Mouse (Mus musculus): Measurements from ENCODE around the gene Chrng. TPM values are rescaled to one million over a fixed set of nuclear protein-coding genes. Genes with fewer than 3 reads are reported as not detected.

Gene Chrng
- total RNA-seq, 2 experiments from 2014 or later = not detected

GRCm38 (mm10) chr1:87197296-87197695 is 7.2 kb upstream of the Chrng start:
- DNase-seq (ENCODE audit: low spot score in 2 of 2) = no peak
- intact Hi-C loops (cut with DNase I) = no loop called here

GRCm38 (mm10) chr1:87198119-87199065 is 6.1 kb upstream of the Chrng start:
- DNase-seq (ENCODE audit: low spot score in 2 of 2) = no peak

GRCm38 (mm10) chr1:87200811-87201210 is 3.6 kb upstream of the Chrng start:
- intact Hi-C loops (cut with DNase I) = no loop called here
- DNase-seq (ENCODE audit: low spot score in 2 of 2) = no peak

More at GRCm38 (mm10) chr1:87198119-87199065, 6.1 kb upstream of the Chrng start:
- intact Hi-C loops (cut with DNase I) = no loop called here

- DNase-seq (ENCODE audit: low spot score in 2 of 2) = no peak
- intact Hi-C loops (cut with DNase I) = no loop called here
These were observed 2.6 kb upstream of the Chrng start for GRCm38 (mm10) chr1:87201848-87202247.

GRCm38 (mm10) chr1:87203779-87204178 is 678 bp upstream of the Chrng start:
- DNase-seq (ENCODE audit: low spot score in 2 of 2) = no peak
- intact Hi-C loops (cut with DNase I) = no loop called here

GRCm38 (mm10) chr1:87205038-87205437 is 581 bp downstream of the Chrng start:
- intact Hi-C loops (cut with DNase I) = no loop called here
- no peak for DNase-seq (ENCODE audit: low spot score in 2 of 2)

GRCm38 (mm10) chr1:87205502-87205901 is 1.0 kb downstream of the Chrng start:
- DNase-seq (ENCODE audit: low spot score in 2 of 2) = no peak
- intact Hi-C loops (cut with DNase I) = no loop called here

- intact Hi-C loops (cut with DNase I) = no loop called here
These were observed 1.9 kb downstream of the Chrng start for GRCm38 (mm10) chr1:87206339-87206738.

GRCm38 (mm10) chr1:87211431-87211830 is 7.0 kb downstream of the Chrng start:
- intact Hi-C loops (cut with DNase I) = no loop called here
- DNase-seq (ENCODE audit: low spot score in 2 of 2) = no peak

More at GRCm38 (mm10) chr1:87206339-87206738, 1.9 kb downstream of the Chrng start:
- DNase-seq (ENCODE audit: low spot score in 2 of 2) = no peak

GRCm38 (mm10) chr1:87213735-87214704 is 9.6 kb downstream of the Chrng start, which contains the start of gene Eif4e2:
Gene Eif4e2, plus strand, starts transcription at chr1:87213914.
- peak; percentile 89 to 91 for DNase-seq (ENCODE audit: low spot score in 2 of 2)
- intact Hi-C loops (cut with DNase I) = no loop called here

GRCm38 (mm10) chr1:87214748-87215147 is 10.3 kb downstream of the Chrng start:
- DNase-seq (ENCODE audit: low spot score in 2 of 2) = no peak
- intact Hi-C loops (cut with DNase I) = no loop called here

- intact Hi-C loops (cut with DNase I) = no loop called here
- DNase-seq (ENCODE audit: low spot score in 2 of 2) = no peak
These were observed 13.5 kb downstream of the Chrng start for GRCm38 (mm10) chr1:87217938-87218337.

GRCm38 (mm10) chr1:87225739-87226138 is 21.3 kb downstream of the Chrng start:
- no peak for DNase-seq (ENCODE audit: low spot score in 2 of 2)

GRCm38 (mm10) chr1:87226409-87227159 is 22.1 kb downstream of the Chrng start:
- intact Hi-C loops (cut with DNase I) = no loop called here
- no peak for DNase-seq (ENCODE audit: low spot score in 2 of 2)

More at GRCm38 (mm10) chr1:87225739-87226138, 21.3 kb downstream of the Chrng start:
- intact Hi-C loops (cut with DNase I) = no loop called here

GRCm38 (mm10) chr1:87227160-87227550 is 22.7 kb downstream of the Chrng start:
- intact Hi-C loops (cut with DNase I) = no loop called here
- DNase-seq (ENCODE audit: low spot score in 2 of 2) = no peak

- intact Hi-C loops (cut with DNase I) = no loop called here
- no peak for DNase-seq (ENCODE audit: low spot score in 2 of 2)
These were observed 26.1 kb downstream of the Chrng start for GRCm38 (mm10) chr1:87230606-87231005.

GRCm38 (mm10) chr1:87232197-87232596 is 27.7 kb downstream of the Chrng start:
- intact Hi-C loops (cut with DNase I) = no loop called here
- DNase-seq (ENCODE audit: low spot score in 2 of 2) = no peak

GRCm38 (mm10) chr1:87239056-87239455 is 34.6 kb downstream of the Chrng start:
- intact Hi-C loops (cut with DNase I) = no loop called here
- no peak for DNase-seq (ENCODE audit: low spot score in 2 of 2)

GRCm38 (mm10) chr1:87243021-87243420 is 38.6 kb downstream of the Chrng start:
- intact Hi-C loops (cut with DNase I) = no loop called here
- no peak for DNase-seq (ENCODE audit: low spot score in 2 of 2)
